Mouse (Mus musculus) E14TG2a.4 (cell line): ENCODE results near the gene Scyl1.

Experiments used
- CTCF ChIP-seq: conservative IDR thresholded peaks from 2 replicates; pipeline ENCODE4 v1.5.1; 2014; ENCODE audit warnings: low read length
- POU5F1 ChIP-seq: IDR thresholded peaks from 2 replicates; pipeline ENCODE4 v1.6.1; 2014; ENCODE audit warnings: low read length, borderline replicate concordance

DNA sequence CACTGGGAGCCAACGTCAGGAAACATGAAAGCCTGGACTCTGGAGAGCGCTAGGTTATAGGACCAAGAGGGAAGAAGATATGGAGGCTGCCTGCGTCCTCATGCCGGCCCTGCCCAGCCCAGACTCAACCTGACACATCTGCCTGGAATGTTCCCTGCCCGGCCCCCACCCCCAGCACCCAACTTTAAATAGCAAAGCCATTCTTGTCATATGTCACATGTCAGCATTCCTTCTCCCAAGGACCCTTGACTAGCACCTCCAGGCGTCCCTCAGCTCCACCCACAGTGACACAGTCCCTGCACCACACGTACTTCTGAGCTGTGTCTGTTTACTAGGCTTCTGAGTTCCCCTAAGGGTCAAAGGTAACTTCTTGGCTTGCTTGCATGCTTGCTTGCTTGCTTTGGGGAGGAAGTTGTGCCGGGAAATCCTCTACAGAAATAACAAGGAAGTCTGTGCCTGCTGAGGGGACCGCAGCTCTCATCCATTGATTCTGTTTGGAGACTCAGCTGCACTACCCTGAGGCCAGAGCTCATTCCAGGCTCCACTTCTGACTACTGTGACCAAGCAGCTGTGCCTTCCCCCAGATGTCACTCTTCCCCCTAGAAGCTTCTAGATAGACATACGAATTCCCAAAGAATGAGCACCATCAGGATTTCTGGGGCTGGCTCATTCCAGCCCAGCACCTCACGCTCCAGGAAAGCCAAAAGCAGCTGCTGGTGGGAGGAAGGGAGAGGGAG is 39.1 kb upstream of the Scyl1 start:
- no peak for TF ChIP-seq CTCF
- no peak for TF ChIP-seq POU5F1
